ENCODE assay signal across 8 mouse cellular contexts in the genomic region with DNA sequence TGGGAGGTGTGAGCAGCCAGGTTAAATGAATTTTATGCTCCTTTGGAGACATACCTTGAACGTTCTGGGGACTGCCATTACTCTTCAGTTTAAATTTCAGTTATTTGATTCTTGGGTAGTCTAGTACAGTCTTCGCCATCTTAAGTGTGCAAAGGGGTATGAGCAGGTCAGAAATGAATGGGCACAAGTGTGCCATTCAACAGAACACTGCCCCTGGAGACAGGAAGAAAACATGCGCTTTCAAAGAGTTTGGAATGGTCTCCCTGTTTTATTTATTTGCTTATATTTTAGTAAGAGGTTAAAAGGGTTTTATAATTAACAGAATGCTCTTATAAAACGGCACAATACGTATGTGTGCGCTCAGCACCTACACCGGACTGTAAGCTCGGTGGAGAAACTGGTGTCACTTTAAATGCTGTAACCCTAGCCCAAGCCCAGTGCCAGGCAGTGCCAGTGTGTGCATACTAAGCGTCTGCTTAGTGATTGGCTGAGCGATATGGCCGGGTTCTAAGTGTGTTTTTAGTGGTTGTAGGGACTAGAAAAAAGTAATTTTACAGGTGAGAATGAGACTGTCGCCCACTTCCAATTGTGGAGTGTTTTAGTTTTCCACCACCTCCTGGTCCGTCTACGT. TPM values are rescaled to one million over a fixed set of nuclear protein-coding genes. Genes with fewer than 3 reads are reported as not detected.
DNase-seq lines count a peak whose midpoint lies in the region; ATAC-seq and TF ChIP-seq lines count a peak whose summit lies in the region.

No protein-coding gene starts in this region.

- no peaks in the 10 kb centered on the region for H3K36me3 ChIP-seq in lung, embryonic 14.5 days (ENCODE audit: insufficient read depth)
- no peaks in the 10 kb centered on the region for H3K36me3 ChIP-seq in forebrain, embryonic 11.5 days (ENCODE audit: control insufficient read depth, insufficient read depth, low read length)
- H3K36me3 ChIP-seq in midbrain, embryonic 14.5 days (ENCODE audit: control insufficient read depth, insufficient read depth, low read length): no peaks in the 10 kb centered on the region

- H3K4me2 ChIP-seq in lung, embryonic 14.5 days: peak overlapping the region; percentile 88
- H3K4me2 ChIP-seq in forebrain, embryonic 11.5 days (ENCODE audit: low read depth, low read length, severe bottlenecking): peak overlapping the region; percentile 94
- H3K4me2 ChIP-seq in midbrain, embryonic 14.5 days (ENCODE audit: low read length): peak overlapping the region; percentile 76

- no peaks in the 10 kb centered on the region for H3K4me1 ChIP-seq in lung, embryonic 14.5 days (ENCODE audit: insufficient read depth)
- H3K4me1 ChIP-seq in forebrain, embryonic 11.5 days (replicated peaks; ENCODE audit: control insufficient read depth, insufficient read depth, low read length): no peaks in the 10 kb centered on the region
- H3K4me1 ChIP-seq in midbrain, embryonic 14.5 days (ENCODE audit: control insufficient read depth, insufficient read depth, low read length): peaks cover 15% of the 10 kb centered on the region; the same call in 1 of the 2 replicates

- no peak overlapping the region for H3K9ac ChIP-seq in lung, embryonic 14.5 days
- no peak overlapping the region for H3K9ac ChIP-seq in forebrain, embryonic 11.5 days (ENCODE audit: low read length)
- H3K9ac ChIP-seq in midbrain, embryonic 14.5 days (replicated peaks; ENCODE audit: low read length): peak overlapping the region; percentile 82; the same call in 1 of the 2 replicates

- H3K9me3 ChIP-seq in lung, embryonic 14.5 days (ENCODE audit: low read depth, low read length): no peaks in the 10 kb centered on the region
- H3K9me3 ChIP-seq in forebrain, embryonic 11.5 days (ENCODE audit: control insufficient read depth, low read length): no peaks in the 10 kb centered on the region
- H3K9me3 ChIP-seq in midbrain, embryonic 14.5 days (ENCODE audit: control insufficient read depth, low read length): no peaks in the 10 kb centered on the region

- TF ChIP-seq CTCF in lung, embryonic 14.5 days (IDR thresholded peaks at IDR 0.05; ENCODE audit: low read depth): 0 out of 2 replicates have a peak, but pooled peaks have one; percentile 20

- peak overlapping the region; percentile 77 for H3K4me3 ChIP-seq in lung, embryonic 14.5 days (ENCODE audit: low read depth, low read length)
- peak overlapping the region; percentile 58 for H3K4me3 ChIP-seq in forebrain, embryonic 11.5 days (ENCODE audit: low read depth, low read length)
- H3K4me3 ChIP-seq in midbrain, embryonic 14.5 days (replicated peaks; ENCODE audit: low read depth, low read length): peak overlapping the region; percentile 78

- no peaks in the 10 kb centered on the region for H3K27me3 ChIP-seq in lung, embryonic 14.5 days (ENCODE audit: insufficient read depth, low read length)
- no peaks in the 10 kb centered on the region for H3K27me3 ChIP-seq in forebrain, embryonic 11.5 days (ENCODE audit: control insufficient read depth, insufficient read depth, low read length)
- no peaks in the 10 kb centered on the region for H3K27me3 ChIP-seq in midbrain, embryonic 14.5 days (ENCODE audit: control insufficient read depth, insufficient read depth, low read length)

- DNase-seq in lung, embryonic 14.5 days: no peak
- no peak for DNase-seq in lung, adult 18-20 months
- no peak for DNase-seq in forebrain, embryonic 11.5 days (ENCODE audit: low spot score)
- DNase-seq in kidney, adult 18-20 months: peak; percentile 42
- peak; percentile 21 for DNase-seq in midbrain, embryonic 14.5 days
- DNase-seq in adrenal gland, postnatal 36 days: no peak
- DNase-seq in cerebellum, postnatal 4 days (ENCODE audit: low spot score in 2 of 2): no peak
- DNase-seq in testis, postnatal 10 days (ENCODE audit: low spot score): no peak

- ATAC-seq in lung, embryonic 14.5 days (ENCODE audit: insufficient read depth): no peak
- ATAC-seq in forebrain, embryonic 11.5 days (replicated peaks; ENCODE audit: low FRiP score): no peak
- ATAC-seq in midbrain, embryonic 14.5 days (ENCODE audit: low FRiP score, low TSS enrichment): no peak

- WGBS in lung, embryonic 14.5 days: 38% methylated on average over 14 of the region's 14 CpGs
- WGBS in forebrain, embryonic 11.5 days: 55% methylated on average over 14 of the region's 14 CpGs
- 61% methylated on average over 14 of the region's 14 CpGs for WGBS in midbrain, embryonic 14.5 days

- H3K27ac ChIP-seq in lung, embryonic 14.5 days (ENCODE audit: low read depth): no peak overlapping the region
- H3K27ac ChIP-seq in forebrain, embryonic 11.5 days (ENCODE audit: low read depth, low read length): no peak overlapping the region
- no peak overlapping the region for H3K27ac ChIP-seq in midbrain, embryonic 14.5 days (replicated peaks; ENCODE audit: low read depth, low read length)

RNA-seq across cellular contexts. Expression of a gene that starts 1.6 kb away (rescaled TPM):
- 19.7 and 19.8 TPM in 2 replicates for polyA plus RNA-seq in lung, embryonic 14.5 days (2014; fragmentation: Nextera tagmentation; extraction: Ambion mirVana)
- 11.8 and 12.8 TPM in 2 replicates for polyA plus RNA-seq in forebrain, embryonic 11.5 days (2014; fragmentation: Nextera tagmentation; extraction: Ambion mirVana)
- polyA plus RNA-seq in midbrain, embryonic 14.5 days (2014; fragmentation: Nextera tagmentation; extraction: Ambion mirVana): 18.1 and 20.0 TPM in 2 replicates
- total RNA-seq in adrenal gland, postnatal 36 days (2021): 10 to 100 TPM; 25.2 to 28.7 TPM

RNA-seq across cellular contexts. Expression of a gene that starts 1.7 kb away (rescaled TPM):
- 43.9 and 45.7 TPM in 2 replicates for polyA plus RNA-seq in lung, embryonic 14.5 days (2014; fragmentation: Nextera tagmentation; extraction: Ambion mirVana)
- 0.49 and 0.67 TPM in 2 replicates for polyA plus RNA-seq in forebrain, embryonic 11.5 days (2014; fragmentation: Nextera tagmentation; extraction: Ambion mirVana)
- polyA plus RNA-seq in midbrain, embryonic 14.5 days (2014; fragmentation: Nextera tagmentation; extraction: Ambion mirVana): 0.18 and 0.50 TPM in 2 replicates
- total RNA-seq in adrenal gland, postnatal 36 days (2021): 10 to 100 TPM; 10.6 to 19.6 TPM

Comparison
In these comparisons a context has a peak if more than half of its experiments do, and no peak if none do; other contexts are left out.
1. DNase-seq: peak in kidney, adult 18-20 months (single experiment) and midbrain, embryonic 14.5 days (single experiment); none in lung, embryonic 14.5 days (single experiment), lung, adult 18-20 months (0 of 2), forebrain, embryonic 11.5 days (single experiment), adrenal gland, postnatal 36 days (0 of 2), cerebellum, postnatal 4 days (0 of 2) and testis, postnatal 10 days (single experiment).
2. RNA of a gene that starts 1.7 kb away (polyA plus RNA-seq): 43.9 to 45.7 TPM in lung, embryonic 14.5 days; 0.18 to 0.50 TPM in midbrain, embryonic 14.5 days and 0.49 to 0.67 TPM in forebrain, embryonic 11.5 days; every median in the first group is over 10 times any median in the second.
3. Peak in every context shown above with its lines, with median percentiles within 50 percentile points of each other: H3K4me2 ChIP-seq and H3K4me3 ChIP-seq.